Mouse (Mus musculus) stomach, embryonic 16.5 days (tissue): Measurements from ENCODE around the gene Stmn3. TPM values are rescaled to one million over a fixed set of nuclear protein-coding genes. Genes with fewer than 3 reads are reported as not detected.

Experiments
- ATAC-seq: fragments of 200-750 bp; cut with Nextera tagmentation; 2 replicates; pipeline ENCODE4 v1.8.0; 2017; ENCODE audit warnings: moderate number of reproducible peaks, moderate TSS enrichment; ENCODE audit not compliant: insufficient read depth, low FRiP score
- H3K27ac ChIP-seq: fragments of 300-500 bp; sonication (generic); 2 replicates; pipeline ENCODE4 v1.5.1; 2014; ENCODE audit warnings: low read length
- H3K27me3 ChIP-seq: fragments of 300-500 bp; sonication (generic); 2 replicates; pipeline ENCODE4 v1.6.1; 2014; ENCODE audit warnings: low read length, control low read depth, mixed read lengths; ENCODE audit not compliant: control insufficient read depth, insufficient read depth
- H3K36me3 ChIP-seq: fragments of 300-500 bp; sonication (generic); 2 replicates; pipeline ENCODE4 v1.6.1; 2014; ENCODE audit warnings: low read length; ENCODE audit not compliant: control insufficient read depth, insufficient read depth
- H3K4me1 ChIP-seq: fragments of 300-500 bp; sonication (generic); 2 replicates; pipeline ENCODE4 v1.6.1; 2014; ENCODE audit warnings: low read length, control low read depth, mixed read lengths; ENCODE audit not compliant: control insufficient read depth, insufficient read depth
- H3K4me2 ChIP-seq: fragments of 300-500 bp; sonication (generic); 2 replicates; pipeline ENCODE4 v1.6.1; 2014; ENCODE audit warnings: low read depth, low read length, mixed read lengths
- H3K4me3 ChIP-seq: fragments of 300-500 bp; sonication (generic); replicated peaks from 2 replicates; pipeline ENCODE4 v1.5.1; 2014; ENCODE audit warnings: mild to moderate bottlenecking, low read length
- H3K9ac ChIP-seq: fragments of 300-500 bp; sonication (generic); 2 replicates; pipeline ENCODE4 v1.6.1; 2014; ENCODE audit warnings: low read length
- H3K9me3 ChIP-seq: fragments of 300-500 bp; sonication (generic); replicated peaks from 2 replicates; pipeline ENCODE4 v1.6.1; 2016; ENCODE audit warnings: low read length, control low read depth; ENCODE audit not compliant: control insufficient read depth
- WGBS: fragments of 180-500 bp; shearing (Covaris S2); extraction: QIAGEN DNeasy Blood & Tissue Kit; methylation state at CpG from one replicate; pipeline ENCODE4 v1.1.7; 2014; 5-methylcytosine and 5-hydroxymethylcytosine counted together
- polyA plus RNA-seq: library from polyadenylated mRNA; unstranded; fragments of >200 nt; fragmentation: Nextera tagmentation; extraction: Ambion mirVana; gene quantifications from 2 replicates; pipeline ENCODE4 v1.2.1, GENCODE M21; 2015

Gene Stmn3
- polyA plus RNA-seq, 1 experiment from 2014 or later: 37.1 TPM

GRCm38 (mm10) chr2:181273829-181274228 is 40.5 kb downstream of the Stmn3 start:
- no peak for ATAC-seq
- H3K4me2 ChIP-seq: no peak overlapping the region
- H3K9me3 ChIP-seq: no peaks in the 10 kb centered on the region
- WGBS: 93% methylated on average over 2 of the region's 2 CpGs
- H3K9ac ChIP-seq: no peak overlapping the region
- H3K36me3 ChIP-seq: peaks cover 9% of the 10 kb centered on the region; the same call in 1 of the 2 replicates
- H3K27me3 ChIP-seq: no peaks in the 10 kb centered on the region
- H3K27ac ChIP-seq: no peak overlapping the region
- H3K4me1 ChIP-seq: no peaks in the 10 kb centered on the region
- H3K4me3 ChIP-seq: no peak overlapping the region

- Histone ChIP-seq H3K4me1 (no peaks in the 10 kb centered on the region), H3K4me2 (no peak overlapping the region), H3K4me3 (no peak overlapping the region), H3K27ac (no peak overlapping the region), H3K9me3 (no peaks in the 10 kb centered on the region), H3K36me3 (0 out of 2 replicates have a peak, but pooled peaks cover 3% of the 10 kb centered on the region), H3K9ac (no peak overlapping the region), H3K27me3 (no peaks in the 10 kb centered on the region)
- WGBS: 83% methylated on average over 2 of the region's 2 CpGs
- ATAC-seq: no peak
These were observed 42.2 kb downstream of the Stmn3 start for GRCm38 (mm10) chr2:181272092-181272491.

GRCm38 (mm10) chr2:181266839-181267238 is 47.5 kb downstream of the Stmn3 start:
- peaks cover 16% of the 10 kb centered on the region for H3K36me3 ChIP-seq
- no peak overlapping the region for H3K4me3 ChIP-seq
- H3K4me2 ChIP-seq: no peak overlapping the region
- H3K4me1 ChIP-seq: no peaks in the 10 kb centered on the region
- no peak overlapping the region for H3K9ac ChIP-seq
- 87% methylated on average over 2 of the region's 2 CpGs for WGBS
- no peak for ATAC-seq
- no peak overlapping the region for H3K27ac ChIP-seq
- H3K9me3 ChIP-seq: no peaks in the 10 kb centered on the region
- no peaks in the 10 kb centered on the region for H3K27me3 ChIP-seq

Other genes starting within 250 kb of the Stmn3 start
- 1.1 TPM in 2 replicates for gene Kcnq2, start 179.2 kb downstream of the Stmn3 start, polyA plus RNA-seq
- gene Eef1a2, start 157.5 kb downstream of the Stmn3 start, polyA plus RNA-seq: 0.10 and 0.17 TPM in 2 replicates
- 220 and 249 TPM in 2 replicates for gene Ppdpf, start 127.3 kb downstream of the Stmn3 start, polyA plus RNA-seq
- gene Ptk6, start 111.7 kb downstream of the Stmn3 start, polyA plus RNA-seq: 0.56 and 0.70 TPM in 2 replicates
- gene Srms, start 101.3 kb downstream of the Stmn3 start, polyA plus RNA-seq: 0.19 and 0.40 TPM in 2 replicates
- gene Fndc11, start 94.5 kb downstream of the Stmn3 start, polyA plus RNA-seq: 0.23 and 0.52 TPM in 2 replicates
- 1.9 and 2.8 TPM in 2 replicates for gene Helz2, start 72.5 kb downstream of the Stmn3 start, polyA plus RNA-seq
- 11.8 and 12.5 TPM in 2 replicates for gene Gmeb2, start 26.5 kb downstream of the Stmn3 start, polyA plus RNA-seq
- gene Rtel1, start 5.2 kb upstream of the Stmn3 start, polyA plus RNA-seq: 33.8 and 39.0 TPM in 2 replicates
- gene Zgpat, start 50.4 kb upstream of the Stmn3 start, polyA plus RNA-seq: 34.5 and 35.6 TPM in 2 replicates
- 53.7 and 59.5 TPM in 2 replicates for gene Arfrp1, start 50.9 kb upstream of the Stmn3 start, polyA plus RNA-seq
- 17.8 and 19.9 TPM in 2 replicates for gene Lime1, start 65.6 kb upstream of the Stmn3 start, polyA plus RNA-seq
- 7.9 and 9.7 TPM in 2 replicates for gene Zbtb46, start 144.9 kb upstream of the Stmn3 start, polyA plus RNA-seq
- 0.12 and 0.16 TPM in 2 replicates for gene Abhd16b, start 178.7 kb upstream of the Stmn3 start, polyA plus RNA-seq
- 139 and 142 TPM in 2 replicates for gene Tpd52l2, start 182.6 kb upstream of the Stmn3 start, polyA plus RNA-seq
- 77.5 and 84.9 TPM in 2 replicates for gene Dnajc5, start 206.0 kb upstream of the Stmn3 start, polyA plus RNA-seq